Mouse (Mus musculus) lung, adult 2 months (tissue): ENCODE measurements around the gene Ncbp3. TPM values are rescaled to one million over a fixed set of nuclear protein-coding genes. Genes with fewer than 3 reads are reported as not detected.

Source experiments
- DNase-seq: peaks from one replicate; pipeline ENCODE4 v3.0.0; 2022
- H3K4me1 ChIP-seq: fragments of 200-500 bp; 2 replicates; pipeline ENCODE4 v1.6.1; 2011; ENCODE audit warnings: low read length; ENCODE audit not compliant: control insufficient read depth, insufficient read depth
- H3K4me3 ChIP-seq: fragments of 200-500 bp; replicated peaks from 2 replicates; pipeline ENCODE3; 2011; ENCODE audit warnings: low read depth, mild to moderate bottlenecking, control low read depth, low read length; ENCODE audit errors: extremely low read depth
- CTCF ChIP-seq: fragments of 200-500 bp; IDR thresholded peaks from 2 replicates; pipeline ENCODE4 v1.5.1; 2011; ENCODE audit warnings: mild to moderate bottlenecking, low read length, control low read depth; ENCODE audit not compliant: insufficient read depth
- POLR2A ChIP-seq: fragments of 200-500 bp; IDR thresholded peaks from 2 replicates; pipeline ENCODE4 v1.6.1; 2011; ENCODE audit warnings: low read depth, mild to moderate bottlenecking, control low read depth, low read length, borderline replicate concordance; ENCODE audit errors: extremely low read depth
- WGBS: fragments of 180-500 bp; shearing (Covaris S2); methylation state at CpG from one replicate; pipeline ENCODE4 v1.1.7; 2018; 5-methylcytosine and 5-hydroxymethylcytosine counted together
- polyA plus RNA-seq: library from polyadenylated mRNA; depleted of rRNA; stranded (reverse); fragments of >200 nt; gene quantifications from 2 replicates; pipeline ENCODE4 v1.2.3, GENCODE M21; 2012; rRNA removed

Ncbp3 gene
- polyA plus RNA-seq, 1 experiment, result 3.6 TPM

GRCm38 (mm10) chr11:73111414-73111813, 63.8 kb downstream of the Ncbp3 start:
- no peak for TF ChIP-seq CTCF
- TF ChIP-seq POLR2A, result no peak
- Histone ChIP-seq H3K4me1 (no peaks in the 10 kb centered on the region), H3K4me3 (no peak overlapping the region)
- 68% methylated on average over 6 of the region's 6 CpGs for WGBS
- no peak for DNase-seq

GRCm38 (mm10) chr11:73126495-73126894, 78.9 kb downstream of the Ncbp3 start:
- no peaks in the 10 kb centered on the region for H3K4me1 ChIP-seq
- H3K4me3 ChIP-seq, result no peak overlapping the region
- no peak for DNase-seq
- WGBS, result 90% methylated on average over 6 of the region's 6 CpGs
- TF ChIP-seq CTCF, result no peak
- no peak for TF ChIP-seq POLR2A

- no peak overlapping the region for H3K4me3 ChIP-seq
- 58% methylated on average over 7 of the region's 7 CpGs for WGBS
- H3K4me1 ChIP-seq, result no peaks in the 10 kb centered on the region
- TF ChIP-seq CTCF (peak; percentile 56), POLR2A (no peak)
- no peak for DNase-seq
Measured at GRCm38 (mm10) chr11:73131020-73131419, 83.4 kb downstream of the Ncbp3 start.

- no peak overlapping the region for H3K4me3 ChIP-seq
- H3K4me1 ChIP-seq, result peaks cover 3% of the 10 kb centered on the region; the same call in 1 of the 2 replicates
- DNase-seq, result no peak
- WGBS, result 84% methylated on average over 6 of the region's 6 CpGs
- TF ChIP-seq CTCF (no peak), POLR2A (no peak)
Measured at GRCm38 (mm10) chr11:73132999-73133398, 85.4 kb downstream of the Ncbp3 start.

GRCm38 (mm10) chr11:73134222-73134621, 86.6 kb downstream of the Ncbp3 start:
- TF ChIP-seq POLR2A, result no peak
- no peak for TF ChIP-seq CTCF
- DNase-seq, result no peak
- 82% methylated on average over 5 of the region's 5 CpGs for WGBS
- peaks cover 3% of the 10 kb centered on the region; the same call in 1 of the 2 replicates for H3K4me1 ChIP-seq
- H3K4me3 ChIP-seq, result no peak overlapping the region

- no peak for DNase-seq
- WGBS, result 43% methylated on average over 6 of the region's 6 CpGs
- Histone ChIP-seq H3K4me1 (peaks cover 3% of the 10 kb centered on the region; the same call in 1 of the 2 replicates), H3K4me3 (peak overlapping the region; percentile 27)
- TF ChIP-seq CTCF (no peak), POLR2A (no peak)
Measured at GRCm38 (mm10) chr11:73136587-73136986, 89.0 kb downstream of the Ncbp3 start.

GRCm38 (mm10) chr11:73137116-73137515, 89.5 kb downstream of the Ncbp3 start:
- TF ChIP-seq CTCF, result no peak
- TF ChIP-seq POLR2A, result no peak
- WGBS, result 6% methylated on average over 11 of the region's 11 CpGs
- H3K4me1 ChIP-seq, result peaks cover 3% of the 10 kb centered on the region; the same call in 1 of the 2 replicates
- DNase-seq, result no peak
- peak overlapping the region; percentile 61 for H3K4me3 ChIP-seq

- under 1% methylated on average over 84 of the region's 84 CpGs for WGBS
- TF ChIP-seq CTCF (peak; percentile 69), POLR2A (no peak)
- Histone ChIP-seq H3K4me1 (peaks cover 3% of the 10 kb centered on the region; the same call in 1 of the 2 replicates), H3K4me3 (peak within 1 kb of the TSS; percentile 61)
- peak; percentile 92 for DNase-seq
Measured at GRCm38 (mm10) chr11:73137591-73138501, 90.3 kb downstream of the Ncbp3 start, which contains the start of gene Haspin. Gene Haspin, minus strand, starts transcription at chr11:73138294.

Other genes with a start within 250 kb of the Ncbp3 start
- gene Atp2a3, start 86.6 kb upstream of the Ncbp3 start, polyA plus RNA-seq, result 253 and 256 TPM in 2 replicates
- gene P2rx1, start 48.7 kb upstream of the Ncbp3 start, polyA plus RNA-seq, result 3.2 and 4.4 TPM in 2 replicates
- 8.7 and 9.3 TPM in 2 replicates for gene Camkk1, start 28.8 kb upstream of the Ncbp3 start, polyA plus RNA-seq
- 3.8 and 4.3 TPM in 2 replicates for gene Itgae, start 42.8 kb downstream of the Ncbp3 start, polyA plus RNA-seq
- 0.41 and 0.70 TPM in 2 replicates for gene Haspin, start 90.5 kb downstream of the Ncbp3 start, polyA plus RNA-seq
- gene P2rx5, start 112.6 kb downstream of the Ncbp3 start, polyA plus RNA-seq, result 3.2 and 5.5 TPM in 2 replicates
- gene Emc6, start 129.3 kb downstream of the Ncbp3 start, polyA plus RNA-seq, result 47.9 and 55.4 TPM in 2 replicates
- 109 and 123 TPM in 2 replicates for gene Tax1bp3, start 129.3 kb downstream of the Ncbp3 start, polyA plus RNA-seq
- 14.2 and 17.2 TPM in 2 replicates for gene Ctns, start 151.3 kb downstream of the Ncbp3 start, polyA plus RNA-seq
- gene Shpk, start 151.7 kb downstream of the Ncbp3 start, polyA plus RNA-seq, result 3.7 and 4.4 TPM in 2 replicates
- 0.09 and 0.55 TPM in 2 replicates for gene Trpv1, start 186.5 kb downstream of the Ncbp3 start, polyA plus RNA-seq
- gene Trpv3, start 219.6 kb downstream of the Ncbp3 start, polyA plus RNA-seq, result 0.14 and 0.49 TPM in 2 replicates